Mouse (Mus musculus): Measurements from ENCODE around the gene Flna. TPM values are rescaled to one million over a fixed set of nuclear protein-coding genes. Genes with fewer than 3 reads are reported as not detected.
"Not testable (repeated sequence)": the region's sequence is repeated elsewhere in the genome, so short reads cannot be mapped to it uniquely, and the experiment has no call there.

Gene Flna
- polyA plus RNA-seq, 1 experiment from 2014 or later, result 109 TPM

DNA sequence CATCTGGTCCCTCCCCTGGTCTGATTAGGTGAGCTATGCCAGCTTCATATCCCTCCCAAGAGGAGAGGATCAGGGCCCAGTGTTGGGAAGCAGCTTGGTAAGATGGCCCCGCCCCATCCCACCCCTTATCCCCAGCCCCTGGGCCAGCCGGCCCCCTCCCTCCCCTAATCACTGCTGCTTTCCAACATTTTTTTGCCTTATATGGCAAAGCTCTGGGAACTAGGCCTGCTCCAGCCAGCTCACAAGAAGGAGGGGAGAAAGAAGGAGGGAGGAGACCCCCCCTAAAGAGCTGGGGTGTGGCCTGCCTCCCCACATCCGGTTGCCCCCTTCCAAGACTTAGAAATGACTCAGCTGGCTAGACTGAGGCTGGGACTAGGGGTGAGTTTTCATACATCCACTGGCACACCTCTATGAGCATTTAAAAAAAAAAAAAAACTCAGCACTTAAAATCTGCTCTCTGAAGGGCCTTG, 5.0 kb downstream of the Flna start:
- Histone ChIP-seq H3K4me2 (replicated peaks) (peak overlapping the region; percentile 68), H3K4me3 (replicated peaks) (peak overlapping the region; percentile 59), H3K36me3 (peaks cover 32% of the 10 kb centered on the region), H3K27me3 (no peaks in the 10 kb centered on the region), H3K9me3 (no peaks in the 10 kb centered on the region), H3K27ac (peak overlapping the region; percentile 91), H3K9ac (replicated peaks) (peak overlapping the region; percentile 78), H3K4me1 (replicated peaks) (peaks cover 21% of the 10 kb centered on the region)
- ATAC-seq, result peak; percentile 56
- 12% methylated on average over 3 of the region's 3 CpGs for WGBS

- 59% methylated on average over 3 of the region's 3 CpGs for WGBS
- peak overlapping the region; percentile 68 for H3K4me2 ChIP-seq (replicated peaks)
- peak overlapping the region; percentile 78 for H3K9ac ChIP-seq (replicated peaks)
- H3K4me1 ChIP-seq (replicated peaks), result peaks cover 16% of the 10 kb centered on the region
- H3K27me3 ChIP-seq, result no peaks in the 10 kb centered on the region
- H3K27ac ChIP-seq, result no peak overlapping the region
- no peak for ATAC-seq
- H3K4me3 ChIP-seq (replicated peaks), result peak overlapping the region; percentile 59
- H3K9me3 ChIP-seq, result no peaks in the 10 kb centered on the region
- peaks cover 41% of the 10 kb centered on the region for H3K36me3 ChIP-seq
These were observed 5.8 kb downstream of the Flna start for GRCm38 (mm10) chrX:74243807-74244206.

DNA sequence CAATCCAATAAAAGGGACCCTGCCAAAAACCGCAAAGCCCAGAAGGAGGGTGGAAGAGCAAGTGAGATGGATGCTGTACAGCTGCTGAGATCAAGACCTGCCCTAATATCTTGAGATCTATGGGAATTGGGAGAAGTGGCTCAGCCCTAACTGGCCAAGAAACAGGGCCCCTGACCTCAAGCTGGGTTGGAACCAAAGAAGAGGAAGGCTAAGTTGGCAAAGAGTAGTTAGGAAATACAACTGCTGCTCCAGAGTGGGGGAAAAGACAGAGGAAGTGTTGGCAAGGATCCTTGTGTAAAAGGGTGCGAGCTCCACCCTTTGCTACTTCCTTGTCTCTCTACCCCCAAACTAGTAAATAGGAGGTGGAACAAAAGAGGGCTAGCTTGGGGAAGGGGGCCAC, 6.2 kb downstream of the Flna start:
- Histone ChIP-seq H3K9ac (replicated peaks) (peak overlapping the region; percentile 78), H3K27ac (no peak overlapping the region), H3K4me1 (replicated peaks) (peaks cover 16% of the 10 kb centered on the region), H3K36me3 (peaks cover 45% of the 10 kb centered on the region), H3K27me3 (no peaks in the 10 kb centered on the region), H3K4me2 (replicated peaks) (peak overlapping the region; percentile 68), H3K9me3 (no peaks in the 10 kb centered on the region), H3K4me3 (replicated peaks) (peak overlapping the region; percentile 59)
- 91% methylated on average over 2 of the region's 2 CpGs for WGBS
- ATAC-seq, result no peak

GRCm38 (mm10) chrX:74240332-74240731, 9.3 kb downstream of the Flna start:
- ATAC-seq, result no peak
- peaks cover 70% of the 10 kb centered on the region for H3K36me3 ChIP-seq
- H3K9me3 ChIP-seq, result no peaks in the 10 kb centered on the region

DNA sequence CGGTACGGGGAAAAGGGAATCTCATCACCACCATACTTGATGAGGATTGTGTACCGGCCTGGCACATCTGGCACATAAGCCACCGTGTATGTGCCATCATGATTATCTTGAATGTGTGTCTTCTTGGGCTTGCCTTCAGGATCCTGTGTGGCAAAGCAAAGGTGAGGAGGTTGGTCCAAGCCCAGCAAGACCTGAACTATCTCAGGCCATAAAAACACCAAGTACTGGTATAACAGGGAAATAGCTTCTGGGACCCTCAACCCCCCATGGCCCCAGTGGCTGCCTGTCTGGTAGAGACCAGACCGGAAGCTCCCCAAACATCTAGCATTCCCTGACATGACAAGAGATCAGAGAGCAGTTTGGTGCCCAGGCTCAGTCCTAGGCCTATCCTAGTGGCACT, 16.4 kb downstream of the Flna start:
- ATAC-seq, result no peak
- 92% methylated on average over 5 of the region's 5 CpGs for WGBS
- Histone ChIP-seq H3K4me1 (replicated peaks) (no peaks in the 10 kb centered on the region), H3K27me3 (no peaks in the 10 kb centered on the region), H3K9ac (replicated peaks) (no peak overlapping the region), H3K27ac (no peak overlapping the region), H3K9me3 (no peaks in the 10 kb centered on the region), H3K4me3 (replicated peaks) (no peak overlapping the region), H3K4me2 (replicated peaks) (no peak overlapping the region), H3K36me3 (peaks cover 93% of the 10 kb centered on the region)

More at GRCm38 (mm10) chrX:74240332-74240731, 9.3 kb downstream of the Flna start:
- H3K9ac ChIP-seq (replicated peaks), result no peak overlapping the region
- H3K27me3 ChIP-seq, result no peaks in the 10 kb centered on the region
- H3K4me3 ChIP-seq (replicated peaks), result no peak overlapping the region
- peaks cover 16% of the 10 kb centered on the region for H3K4me1 ChIP-seq (replicated peaks)
- no peak overlapping the region for H3K4me2 ChIP-seq (replicated peaks)
- no peak overlapping the region for H3K27ac ChIP-seq
- WGBS, result 92% methylated on average over 4 of the region's 4 CpGs

GRCm38 (mm10) chrX:74230038-74230437, 19.6 kb downstream of the Flna start:
- no peak overlapping the region for H3K4me2 ChIP-seq (replicated peaks)
- 73% methylated on average over 1 of the region's 1 CpGs for WGBS
- H3K9ac ChIP-seq (replicated peaks), result no peak overlapping the region
- no peaks in the 10 kb centered on the region for H3K4me1 ChIP-seq (replicated peaks)
- H3K36me3 ChIP-seq, result peaks cover 96% of the 10 kb centered on the region
- no peak for ATAC-seq
- H3K4me3 ChIP-seq (replicated peaks), result no peak overlapping the region
- no peaks in the 10 kb centered on the region for H3K9me3 ChIP-seq
- H3K27me3 ChIP-seq, result no peaks in the 10 kb centered on the region
- H3K27ac ChIP-seq, result no peak overlapping the region

DNA sequence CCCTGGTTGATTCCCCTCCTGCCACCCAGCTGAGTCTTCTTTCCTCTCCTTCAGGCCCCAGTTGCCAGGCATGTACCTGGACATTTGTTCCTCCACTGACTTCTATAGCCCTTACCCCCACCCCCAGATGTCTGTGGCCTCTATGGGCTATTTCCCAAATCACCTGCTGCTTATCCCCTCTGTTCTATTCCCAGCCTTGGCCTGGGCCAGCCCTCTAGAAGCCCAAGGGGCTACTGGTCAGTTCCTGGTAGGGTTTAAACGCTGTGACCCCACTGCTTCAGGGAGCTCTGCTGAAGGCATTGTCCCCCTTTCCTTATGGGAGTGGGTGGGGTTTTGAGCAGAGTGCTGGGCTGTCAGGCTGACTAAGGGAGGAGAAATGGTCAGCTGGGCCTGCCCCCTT, 29.5 kb downstream of the Flna start:
- WGBS, result 65% methylated on average over 1 of the region's 1 CpGs
- peak; percentile 53; the same call in 1 of the 2 replicates for ATAC-seq
- H3K4me2 ChIP-seq (replicated peaks); H3K4me1 ChIP-seq (replicated peaks); H3K27ac ChIP-seq; H3K4me3 ChIP-seq (replicated peaks); H3K9ac ChIP-seq (replicated peaks); H3K9me3 ChIP-seq; H3K27me3 ChIP-seq: not testable (repeated sequence)
- peaks cover 26% of the 10 kb centered on the region for H3K36me3 ChIP-seq

DNA sequence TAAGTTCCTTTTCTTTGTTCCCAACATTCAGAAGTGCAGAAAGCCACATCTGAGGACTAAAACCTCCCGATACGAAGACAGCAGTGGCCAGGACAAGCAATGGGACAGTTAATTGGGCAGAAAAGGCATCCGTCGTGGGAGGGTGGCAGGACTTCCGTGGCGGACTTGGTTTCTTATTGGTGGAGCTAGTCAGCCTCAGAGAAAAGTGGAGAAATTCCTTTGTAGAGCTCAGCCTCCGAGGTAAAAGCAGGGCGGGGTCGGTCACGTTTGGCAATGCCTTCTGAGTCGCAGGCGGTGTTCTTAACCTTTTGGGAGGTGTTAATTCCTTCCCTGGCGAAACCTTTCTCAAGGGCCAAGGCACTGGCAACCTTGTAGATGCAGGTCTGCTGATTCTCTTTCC, 30.2 kb downstream of the Flna start:
- no peak overlapping the region for H3K4me2 ChIP-seq (replicated peaks)
- H3K27me3 ChIP-seq, result no peaks in the 10 kb centered on the region
- no peak overlapping the region for H3K27ac ChIP-seq
- H3K36me3 ChIP-seq, result peaks cover 20% of the 10 kb centered on the region
- no peak overlapping the region for H3K4me3 ChIP-seq (replicated peaks)
- no peak for ATAC-seq
- H3K9ac ChIP-seq (replicated peaks), result no peak overlapping the region
- WGBS, result 66% methylated on average over 13 of the region's 13 CpGs
- no peaks in the 10 kb centered on the region for H3K4me1 ChIP-seq (replicated peaks)
- no peaks in the 10 kb centered on the region for H3K9me3 ChIP-seq

DNA sequence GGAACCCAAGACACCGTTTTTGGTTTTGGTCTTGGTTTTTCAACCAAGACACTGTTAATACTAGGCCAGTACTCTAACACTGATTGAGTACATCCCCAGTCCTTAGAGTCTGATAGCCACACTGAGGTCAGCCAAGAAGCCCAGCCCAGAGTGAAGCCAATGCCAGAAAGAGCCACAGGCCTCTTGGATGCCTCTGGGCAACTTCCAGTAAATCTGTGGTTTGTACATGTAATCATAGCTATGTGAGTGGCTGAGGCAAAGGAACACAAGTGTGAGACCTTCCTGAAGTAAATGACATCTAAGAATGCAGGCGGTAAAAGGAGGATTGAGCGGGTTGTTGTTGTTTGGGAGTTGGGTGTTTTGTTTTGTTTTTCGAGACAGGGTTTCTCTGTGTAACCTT, 31.1 kb downstream of the Flna start:
- Histone ChIP-seq H3K4me1 (replicated peaks) (no peaks in the 10 kb centered on the region), H3K9me3 (no peaks in the 10 kb centered on the region), H3K4me3 (replicated peaks) (no peak overlapping the region), H3K27ac (no peak overlapping the region), H3K9ac (replicated peaks) (no peak overlapping the region), H3K4me2 (replicated peaks) (no peak overlapping the region), H3K27me3 (no peaks in the 10 kb centered on the region), H3K36me3 (peaks cover 12% of the 10 kb centered on the region)
- no peak for ATAC-seq
- WGBS, result 89% methylated on average over 4 of the region's 4 CpGs

DNA sequence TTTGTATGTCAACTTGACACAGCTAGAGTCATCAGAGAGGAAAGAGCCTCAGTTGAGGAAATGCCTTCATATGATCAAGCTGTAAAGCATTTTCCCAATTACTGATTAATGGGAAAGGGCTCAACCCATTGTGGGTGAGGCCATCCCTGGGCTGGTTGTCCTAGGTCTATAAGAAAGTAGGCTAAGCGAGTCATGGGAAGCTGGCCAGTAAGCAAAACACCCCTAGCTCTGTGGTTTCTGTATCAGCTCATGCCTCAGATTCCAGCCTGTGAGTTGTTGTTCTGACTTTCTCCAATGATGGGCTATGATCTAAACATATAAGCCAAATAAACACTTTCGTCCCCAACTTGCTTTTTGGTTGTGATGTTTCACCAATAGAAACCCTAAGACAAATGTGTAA, 46.1 kb downstream of the Flna start:
- Histone ChIP-seq H3K27ac (no peak overlapping the region), H3K27me3 (no peaks in the 10 kb centered on the region), H3K4me3 (replicated peaks) (no peak overlapping the region), H3K4me1 (replicated peaks) (no peaks in the 10 kb centered on the region), H3K9me3 (no peaks in the 10 kb centered on the region), H3K4me2 (replicated peaks) (no peak overlapping the region), H3K9ac (replicated peaks) (no peak overlapping the region), H3K36me3 (no peaks in the 10 kb centered on the region)
- 93% methylated on average over 2 of the region's 2 CpGs for WGBS
- no peak for ATAC-seq

GRCm38 (mm10) chrX:74176959-74177358, 72.7 kb downstream of the Flna start, which contains the start of gene Tktl1:
TSS of gene Tktl1 (plus strand) at chrX:74177259.
- Histone ChIP-seq H3K36me3 (no peaks in the 10 kb centered on the region), H3K4me2 (replicated peaks) (no peak within 1 kb of the TSS), H3K9me3 (no peaks in the 10 kb centered on the region), H3K27me3 (no peaks in the 10 kb centered on the region), H3K4me1 (replicated peaks) (no peaks in the 10 kb centered on the region), H3K4me3 (replicated peaks) (no peak within 1 kb of the TSS), H3K9ac (replicated peaks) (no peak within 1 kb of the TSS), H3K27ac (no peak within 1 kb of the TSS)
- WGBS, result 86% methylated on average over 17 of the region's 17 CpGs
- ATAC-seq, result no peak
